In genomic region chr8:95832603-95833434, GRCm38 (mm10) we compare ENCODE assay signal across 8 mouse cellular contexts. TPM values are rescaled to one million over a fixed set of nuclear protein-coding genes. Genes with fewer than 3 reads are reported as not detected.
DNase-seq lines count a peak whose midpoint lies in the region; ATAC-seq and TF ChIP-seq lines count a peak whose summit lies in the region.

No protein-coding gene starts in this region.

- no peak overlapping the region for H3K27ac ChIP-seq in cortical plate, adult 2 months (ENCODE audit: insufficient read depth, low read length)
- H3K27ac ChIP-seq in left cerebral cortex, adult 2 months: no peak overlapping the region; the same call in 1 of the 2 replicates

- peak; percentile 72 for ATAC-seq in activated CD4-positive, CD25-positive, alpha-beta regulatory T cell, adult 4 months
- peak; percentile 98 for ATAC-seq in megakaryocyte, adult 5-6 weeks (ENCODE audit: poor library complexity, severe bottlenecking)

- no peak for TF ChIP-seq POLR2A in cortical plate, adult 2 months (IDR thresholded peaks at IDR 0.05; ENCODE audit: extremely low read depth, insufficient read depth, low read length)

- peaks cover 1% of the 10 kb centered on the region; the same call in 1 of the 2 replicates for H3K4me1 ChIP-seq in cortical plate, adult 2 months (ENCODE audit: control insufficient read depth, insufficient read depth, low read length)

- TF ChIP-seq CTCF in cortical plate, adult 2 months (IDR thresholded peaks at IDR 0.05; ENCODE audit: extremely low read depth, insufficient read depth, low read length): peak; percentile 96
- TF ChIP-seq CTCF in left cerebral cortex, adult 2 months (IDR thresholded peaks at IDR 0.05): peak; percentile 98

- intact Hi-C loops in left cerebral cortex, adult 2 months (cut with DNase I): loop anchor here (2.0 to 5.0 kb wide), 4 partner anchors 56 to 226 kb away; no protein-coding TSS in a partner anchor

- H3K4me3 ChIP-seq in cortical plate, adult 2 months (ENCODE audit: insufficient read depth, low read length): no peak overlapping the region
- no peak overlapping the region for H3K4me3 ChIP-seq in left cerebral cortex, adult 2 months

- peak; percentile 63 to 67 for DNase-seq in gastrocnemius, adult 8-10 months (ENCODE audit: low spot score in 2 of 2)
- peak; percentile 84 for DNase-seq in hindlimb bud, embryonic 11.5 days (ENCODE audit: extremely low spot score, low read depth, low spot score)
- peak; percentile 84 to 92 for DNase-seq in left cerebral cortex, adult 2 months (ENCODE audit: extremely low spot score in 1 of 2, low spot score in 2 of 2)
- DNase-seq in right cerebral cortex, adult 2 months (ENCODE audit: low spot score in 2 of 2): peak; percentile 94 to 96
- peak; percentile 52 for DNase-seq in urinary bladder, postnatal 10 days (ENCODE audit: low spot score)

RNA-seq across cellular contexts. Expression of gene Sap18b, which starts 7.7 kb away (rescaled TPM):
- 100 to 1,000 TPM; 286 to 315 TPM for polyA plus RNA-seq in activated CD4-positive, CD25-positive, alpha-beta regulatory T cell, adult 4 months (2017; shearing (Covaris generic))
- polyA plus RNA-seq in cortical plate, adult 2 months (2012; rRNA removed): 68.0 and 69.6 TPM in 2 replicates
- total RNA-seq in gastrocnemius, adult 8-10 months (2022): 10 to 100 TPM; 46.8 to 88.6 (median 67.0) TPM
- total RNA-seq in left cerebral cortex, adult 2 months (2021): 10 to 100 TPM; 78.6 to 80.1 TPM
- 89.7 and 139 TPM in 2 replicates for total RNA-seq in megakaryocyte, adult 5-6 weeks (2015)
- 222 and 239 TPM in 2 replicates for total RNA-seq in megakaryocyte, adult 5-6 weeks (2017)

RNA-seq across cellular contexts. Expression of gene Slc38a7, which starts 20.5 kb away (rescaled TPM):
- 1 to 10 TPM; 4.7 to 5.3 TPM for polyA plus RNA-seq in activated CD4-positive, CD25-positive, alpha-beta regulatory T cell, adult 4 months (2017; shearing (Covaris generic))
- polyA plus RNA-seq in cortical plate, adult 2 months (2012; rRNA removed): 29.5 and 30.1 TPM in 2 replicates
- total RNA-seq in gastrocnemius, adult 8-10 months (2022): 1 to 10 TPM; 5.2 to 6.8 (median 5.6) TPM
- total RNA-seq in left cerebral cortex, adult 2 months (2021): 10 to 100 TPM; 26.0 to 26.2 TPM
- 8.0 and 10.0 TPM in 2 replicates for total RNA-seq in megakaryocyte, adult 5-6 weeks (2015)
- total RNA-seq in megakaryocyte, adult 5-6 weeks (2017): 9.1 and 11.7 TPM in 2 replicates

RNA-seq across cellular contexts. Expression of gene Cnot1, which starts 25.6 kb away (rescaled TPM):
- 10 to 100 TPM; 87.9 to 88.0 TPM for polyA plus RNA-seq in activated CD4-positive, CD25-positive, alpha-beta regulatory T cell, adult 4 months (2017; shearing (Covaris generic))
- 51.3 and 54.7 TPM in 2 replicates for polyA plus RNA-seq in cortical plate, adult 2 months (2012; rRNA removed)
- total RNA-seq in gastrocnemius, adult 8-10 months (2022): 10 to 100 TPM; 59.0 to 80.5 (median 64.4) TPM
- total RNA-seq in left cerebral cortex, adult 2 months (2021): 100 to 1,000 TPM; 118 to 123 TPM
- 174 and 179 TPM in 2 replicates for total RNA-seq in megakaryocyte, adult 5-6 weeks (2015)
- total RNA-seq in megakaryocyte, adult 5-6 weeks (2017): 107 and 144 TPM in 2 replicates

RNA-seq across cellular contexts. Expression of gene Got2, which starts 55.5 kb away (rescaled TPM):
- polyA plus RNA-seq in activated CD4-positive, CD25-positive, alpha-beta regulatory T cell, adult 4 months (2017; shearing (Covaris generic)): 100 to 1,000 TPM in 1 of 2 experiments, 10 to 100 TPM in 1; 66.6 to 136 TPM
- 217 and 230 TPM in 2 replicates for polyA plus RNA-seq in cortical plate, adult 2 months (2012; rRNA removed)
- 100 to 1,000 TPM; 320 to 408 (median 353) TPM for total RNA-seq in gastrocnemius, adult 8-10 months (2022)
- 100 to 1,000 TPM; 214 to 225 TPM for total RNA-seq in left cerebral cortex, adult 2 months (2021)
- total RNA-seq in megakaryocyte, adult 5-6 weeks (2015): 80.2 and 81.2 TPM in 2 replicates
- 69.6 and 77.8 TPM in 2 replicates for total RNA-seq in megakaryocyte, adult 5-6 weeks (2017)
